Mouse (Mus musculus): ENCODE measurements around the gene Med17.
"Not testable (repeated sequence)": the region's sequence is repeated elsewhere in the genome, so short reads cannot be mapped to it uniquely, and the experiment has no call there.

Med17 gene

GRCm38 (mm10) chr9:15279649-15280490 is at the start of gene Med17:
Gene Med17, minus strand, starts transcription at chr9:15279931.
- in situ Hi-C loops (cut with MboI, MseI), result loop anchor here (10.0 kb wide), 2 partner anchors 365 to 1835 kb away; partner anchors contain the start of gene Gm17571

- in situ Hi-C loops (cut with MboI, MseI), result no loop called here
Measured at GRCm38 (mm10) chr9:15318170-15318742, 38.5 kb upstream of the Med17 start.

GRCm38 (mm10) chr9:15317223-15318169 is 37.8 kb upstream of the Med17 start:
- in situ Hi-C loops (cut with MboI, MseI), result no loop called here

GRCm38 (mm10) chr9:15316296-15316695 is 36.6 kb upstream of the Med17 start:
- in situ Hi-C loops (cut with MboI, MseI), result not testable (repeated sequence)

GRCm38 (mm10) chr9:15314619-15315018 is 34.9 kb upstream of the Med17 start:
- in situ Hi-C loops (cut with MboI, MseI), result no loop called here

GRCm38 (mm10) chr9:15313633-15314032 is 33.9 kb upstream of the Med17 start:
- in situ Hi-C loops (cut with MboI, MseI), result no loop called here

- in situ Hi-C loops (cut with MboI, MseI), result no loop called here
Measured at GRCm38 (mm10) chr9:15312054-15312735, 32.5 kb upstream of the Med17 start.

GRCm38 (mm10) chr9:15310179-15310578 is 30.4 kb upstream of the Med17 start:
- in situ Hi-C loops (cut with MboI, MseI), result no loop called here

GRCm38 (mm10) chr9:15309425-15309824 is 29.7 kb upstream of the Med17 start:
- in situ Hi-C loops (cut with MboI, MseI), result no loop called here

- in situ Hi-C loops (cut with MboI, MseI), result no loop called here
Measured at GRCm38 (mm10) chr9:15308254-15308653, 28.5 kb upstream of the Med17 start.

GRCm38 (mm10) chr9:15307257-15307656 is 27.5 kb upstream of the Med17 start:
- in situ Hi-C loops (cut with MboI, MseI), result no loop called here

- in situ Hi-C loops (cut with MboI, MseI), result no loop called here
Measured at GRCm38 (mm10) chr9:15306398-15307119, 26.8 kb upstream of the Med17 start, which contains the start of gene 4931406C07Rik. Gene 4931406C07Rik, minus strand, starts transcription at chr9:15306448.

- in situ Hi-C loops (cut with MboI, MseI), result no loop called here
Measured at GRCm38 (mm10) chr9:15305503-15306397, 26.0 kb upstream of the Med17 start, which contains the start of gene Taf1d. Gene Taf1d, plus strand, starts transcription at chr9:15306214.

GRCm38 (mm10) chr9:15302881-15303280 is 23.1 kb upstream of the Med17 start:
- in situ Hi-C loops (cut with MboI, MseI), result no loop called here

- in situ Hi-C loops (cut with MboI, MseI), result not testable (repeated sequence)
Measured at GRCm38 (mm10) chr9:15302006-15302405, 22.3 kb upstream of the Med17 start.

- in situ Hi-C loops (cut with MboI, MseI), result no loop called here
Measured at GRCm38 (mm10) chr9:15301399-15301798, 21.7 kb upstream of the Med17 start.

GRCm38 (mm10) chr9:15300056-15300455 is 20.3 kb upstream of the Med17 start:
- in situ Hi-C loops (cut with MboI, MseI), result no loop called here

GRCm38 (mm10) chr9:15298451-15298850 is 18.7 kb upstream of the Med17 start:
- in situ Hi-C loops (cut with MboI, MseI), result no loop called here

GRCm38 (mm10) chr9:15297112-15297511 is 17.4 kb upstream of the Med17 start:
- in situ Hi-C loops (cut with MboI, MseI), result no loop called here

All from T-helper 1 cell (primary cell).